Mouse (Mus musculus) hindbrain, embryonic 10.5 days (tissue): ENCODE measurements around the gene Prkca. TPM values are rescaled to one million over a fixed set of nuclear protein-coding genes. Genes with fewer than 3 reads are reported as not detected.
A peak's percentile ranks its signal among the peaks of the same experiment; 100 is the strongest.

Experiments
- DNase-seq: peaks from one replicate; pipeline ENCODE4 v3.0.0-alpha.2; 2017; ENCODE audit warnings: low spot score
- H3K27ac ChIP-seq: fragments of 300-500 bp; sonication (generic); 2 replicates; pipeline ENCODE4 v1.5.1; 2016; ENCODE audit warnings: mild to moderate bottlenecking, moderate library complexity
- H3K27me3 ChIP-seq: fragments of 300-500 bp; sonication (generic); 2 replicates; pipeline ENCODE4 v1.6.1; 2016; ENCODE audit warnings: mild to moderate bottlenecking; ENCODE audit not compliant: poor library complexity, insufficient read depth, severe bottlenecking
- H3K36me3 ChIP-seq: fragments of 300-500 bp; sonication (generic); 2 replicates; pipeline ENCODE4 v1.6.1; 2016; ENCODE audit warnings: mild to moderate bottlenecking, moderate library complexity
- H3K4me1 ChIP-seq: fragments of 300-500 bp; sonication (generic); replicated peaks from 2 replicates; pipeline ENCODE4 v1.6.1; 2016; ENCODE audit warnings: mild to moderate bottlenecking
- H3K4me3 ChIP-seq: fragments of 300-500 bp; sonication (generic); 2 replicates; pipeline ENCODE4 v1.5.1; 2016; ENCODE audit warnings: mild to moderate bottlenecking, moderate library complexity
- H3K9me3 ChIP-seq: fragments of 300-500 bp; sonication (generic); 2 replicates; pipeline ENCODE4 v1.6.1; 2016; ENCODE audit warnings: mild to moderate bottlenecking, moderate library complexity
- WGBS: fragments of 180-500 bp; shearing (Covaris S2); methylation state at CpG from one replicate; pipeline ENCODE4 v1.1.7; 2016; 5-methylcytosine and 5-hydroxymethylcytosine counted together
- polyA plus RNA-seq: library from polyadenylated mRNA; unstranded; fragments of >200 nt; fragmentation: Nextera tagmentation; extraction: Ambion mirVana; gene quantifications from 2 replicates; pipeline ENCODE4 v1.2.1, GENCODE M21; 2016

The Prkca gene
- polyA plus RNA-seq, 1 experiment from 2014 or later, result 3.4 TPM

DNA sequence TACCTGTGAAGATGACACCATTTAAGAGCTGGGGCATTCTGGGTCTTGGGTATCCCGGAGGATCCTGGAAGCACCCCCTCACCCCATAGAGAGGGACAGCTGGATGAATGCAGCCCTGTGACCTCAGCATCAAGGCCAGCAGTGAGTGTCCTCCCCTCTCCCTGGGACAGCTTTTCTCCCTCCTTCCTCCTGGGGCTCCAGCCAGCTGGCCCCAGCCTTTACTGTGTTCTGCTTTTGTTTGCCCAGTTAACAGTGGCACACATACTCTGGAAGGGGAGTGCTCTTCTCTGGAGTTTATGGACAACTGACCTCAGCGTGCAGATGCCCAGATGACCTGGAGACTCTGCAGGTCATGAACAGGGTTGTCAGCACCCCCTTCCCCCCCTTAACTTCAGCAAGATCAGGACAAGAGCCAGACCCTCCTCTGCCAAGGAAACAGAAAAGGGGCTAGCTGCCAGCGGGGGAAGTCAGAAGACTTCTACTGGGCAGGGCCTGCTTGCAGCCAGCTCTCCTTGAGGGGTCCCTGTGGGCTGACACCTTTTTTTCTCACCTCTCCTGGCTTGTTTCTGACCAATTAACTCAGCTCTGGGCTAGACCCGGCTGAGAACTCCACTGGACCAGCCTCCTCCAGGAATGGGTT, 439.6 kb downstream of the Prkca start:
- Histone ChIP-seq H3K4me1 (peaks cover 17% of the 10 kb centered on the region), H3K9me3 (no peaks in the 10 kb centered on the region), H3K36me3 (no peaks in the 10 kb centered on the region), H3K27ac (no peak overlapping the region; the same call in 1 of the 2 replicates), H3K4me3 (no peak overlapping the region), H3K27me3 (no peaks in the 10 kb centered on the region)
- DNase-seq, result no peak
- 32% methylated on average over 4 of the region's 4 CpGs for WGBS

DNA sequence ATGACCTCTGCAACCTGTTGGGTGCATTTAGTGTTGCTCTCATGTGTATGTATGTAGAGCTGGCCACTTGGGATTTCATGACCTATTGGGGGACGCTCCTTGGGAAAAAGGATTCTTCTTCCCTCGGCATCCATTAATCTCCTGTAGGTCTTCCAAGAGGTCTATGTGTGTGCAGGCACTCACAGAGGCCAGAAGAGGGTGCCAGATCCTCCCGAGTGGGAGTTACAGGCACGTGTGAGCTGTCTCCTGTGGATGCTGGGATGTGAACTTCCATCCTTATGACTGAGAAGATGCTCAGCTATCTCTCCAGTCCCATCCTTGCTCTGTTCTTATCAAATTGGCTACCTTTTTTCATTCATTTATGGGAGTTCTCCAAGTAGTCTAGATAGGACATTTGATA, 443.3 kb downstream of the Prkca start:
- H3K4me3 ChIP-seq, result no peak overlapping the region
- peak; percentile 20 for DNase-seq
- no peaks in the 10 kb centered on the region for H3K9me3 ChIP-seq
- H3K27me3 ChIP-seq, result no peaks in the 10 kb centered on the region
- H3K36me3 ChIP-seq, result no peaks in the 10 kb centered on the region
- WGBS, result 41% methylated on average over 4 of the region's 4 CpGs
- peaks cover 15% of the 10 kb centered on the region for H3K4me1 ChIP-seq
- no peak overlapping the region for H3K27ac ChIP-seq

DNA sequence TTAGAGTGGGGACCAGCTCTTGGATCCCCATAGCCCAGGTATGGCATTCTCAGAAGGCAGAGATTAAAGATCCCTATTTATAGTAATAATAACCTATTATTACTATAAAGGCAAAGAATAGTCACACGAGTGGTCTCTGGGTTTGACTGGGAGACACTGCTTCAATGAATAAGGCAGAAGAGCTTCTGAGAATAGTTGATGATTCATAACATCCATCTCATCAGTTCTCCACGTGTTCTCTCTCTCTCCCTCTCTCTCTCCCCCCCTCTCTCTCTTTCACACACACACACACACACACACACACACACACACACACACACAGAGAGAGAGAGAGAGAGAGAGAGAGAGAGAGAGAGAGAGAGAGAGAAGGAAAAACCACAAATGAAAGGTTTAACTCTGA, 445.0 kb downstream of the Prkca start:
- H3K36me3 ChIP-seq, result no peaks in the 10 kb centered on the region
- H3K27ac ChIP-seq, result no peak overlapping the region
- no peaks in the 10 kb centered on the region for H3K27me3 ChIP-seq
- H3K4me1 ChIP-seq, result peaks cover under 1% of the 10 kb centered on the region; the same call in 1 of the 2 replicates
- no peaks in the 10 kb centered on the region for H3K9me3 ChIP-seq
- no peak overlapping the region for H3K4me3 ChIP-seq
- DNase-seq, result no peak
- 69% methylated on average over 2 of the region's 2 CpGs for WGBS

DNA sequence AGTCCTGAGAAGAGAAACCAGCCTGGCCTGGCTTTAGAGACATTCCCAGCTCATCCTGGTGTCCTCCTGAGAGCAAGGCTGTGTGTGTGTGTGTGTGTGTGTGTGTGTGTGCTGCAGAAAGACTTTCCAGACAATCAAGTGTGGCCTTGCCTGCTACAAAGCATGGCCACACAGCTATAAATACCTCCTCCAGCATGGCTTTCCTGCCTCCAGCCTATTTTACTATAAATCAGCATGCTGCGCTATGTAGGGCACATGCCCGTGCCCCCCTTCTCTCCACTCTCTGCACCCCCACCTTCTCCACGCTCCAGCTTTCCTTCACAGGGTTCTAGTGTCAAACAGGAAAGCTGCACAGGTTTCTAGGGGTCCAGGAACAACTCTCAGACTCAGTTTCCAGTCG, 448.1 kb downstream of the Prkca start:
- Histone ChIP-seq H3K27me3 (no peaks in the 10 kb centered on the region), H3K4me3 (no peak overlapping the region), H3K9me3 (no peaks in the 10 kb centered on the region), H3K27ac (no peak overlapping the region), H3K4me1 (no peaks in the 10 kb centered on the region), H3K36me3 (no peaks in the 10 kb centered on the region)
- WGBS, result 74% methylated on average over 4 of the region's 4 CpGs
- no peak for DNase-seq

DNA sequence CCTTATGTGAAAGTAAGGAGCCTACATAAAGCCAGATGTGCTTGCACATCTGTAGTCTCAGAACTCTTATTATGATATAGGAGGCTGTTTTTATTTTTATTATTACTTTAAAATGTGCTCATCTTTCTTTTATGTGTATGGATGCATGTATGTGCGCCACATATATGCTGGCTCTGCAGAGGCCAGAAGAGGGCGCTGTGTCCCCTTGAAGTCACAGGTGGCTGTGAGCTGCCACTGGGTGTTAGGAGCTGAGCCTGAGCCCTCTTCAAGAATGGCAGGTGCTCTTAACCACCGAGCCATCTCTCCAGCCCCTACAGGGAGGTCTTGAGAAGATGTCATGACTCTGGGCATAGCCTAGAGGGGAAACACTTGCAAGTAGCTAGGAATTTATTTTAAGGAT, 452.4 kb downstream of the Prkca start:
- no peak for DNase-seq
- 78% methylated on average over 3 of the region's 3 CpGs for WGBS
- Histone ChIP-seq H3K27ac (no peak overlapping the region), H3K4me1 (no peaks in the 10 kb centered on the region), H3K36me3 (no peaks in the 10 kb centered on the region), H3K9me3 (no peaks in the 10 kb centered on the region), H3K27me3 (no peaks in the 10 kb centered on the region), H3K4me3 (no peak overlapping the region)

DNA sequence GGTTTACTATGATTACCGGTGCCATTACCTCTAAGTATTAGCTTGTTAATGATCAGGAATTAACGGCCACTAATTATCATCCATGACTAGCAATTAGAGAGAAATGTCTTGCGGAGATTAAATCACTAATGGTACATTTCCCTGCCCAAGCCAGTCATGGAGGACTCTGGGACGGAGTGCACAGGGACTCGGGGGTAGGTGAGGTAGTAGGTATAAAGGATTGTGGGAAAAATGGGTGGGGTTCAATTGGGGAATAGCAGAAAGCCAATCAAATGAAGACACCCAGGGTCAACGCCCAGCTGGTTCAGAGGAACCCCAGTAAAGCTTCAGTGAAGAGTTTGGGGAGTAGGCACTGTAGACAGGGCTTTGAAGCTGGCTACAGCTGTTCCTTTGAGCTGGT, 456.4 kb downstream of the Prkca start:
- Histone ChIP-seq H3K36me3 (no peaks in the 10 kb centered on the region), H3K27ac (no peak overlapping the region), H3K4me1 (no peaks in the 10 kb centered on the region), H3K4me3 (no peak overlapping the region), H3K9me3 (no peaks in the 10 kb centered on the region), H3K27me3 (no peaks in the 10 kb centered on the region)
- DNase-seq, result no peak
- WGBS, result 92% methylated on average over 6 of the region's 6 CpGs

Other genes starting within 250 kb of the Prkca start
- not detected in 2 replicates for gene Apoh, start 574 bp downstream of the Prkca start, polyA plus RNA-seq
- 10.1 and 11.3 TPM in 2 replicates for gene Cep112, start 81.3 kb upstream of the Prkca start, polyA plus RNA-seq